Mouse (Mus musculus) embryonic fibroblast, embryonic 13.5 days (primary cell): ENCODE data around the gene Adam22.

Source experiments
- CTCF ChIP-seq: IDR thresholded peaks from 2 replicates; pipeline ENCODE4 v1.5.1; 2011; ENCODE audit warnings: mild to moderate bottlenecking, control low read depth, low read length, moderate library complexity, borderline replicate concordance; ENCODE audit not compliant: insufficient read depth
- POLR2A ChIP-seq: IDR thresholded peaks from 2 replicates; pipeline ENCODE4 v1.6.1; 2011; ENCODE audit warnings: low read depth, mild to moderate bottlenecking, control low read depth, low read length, moderate library complexity

DNA sequence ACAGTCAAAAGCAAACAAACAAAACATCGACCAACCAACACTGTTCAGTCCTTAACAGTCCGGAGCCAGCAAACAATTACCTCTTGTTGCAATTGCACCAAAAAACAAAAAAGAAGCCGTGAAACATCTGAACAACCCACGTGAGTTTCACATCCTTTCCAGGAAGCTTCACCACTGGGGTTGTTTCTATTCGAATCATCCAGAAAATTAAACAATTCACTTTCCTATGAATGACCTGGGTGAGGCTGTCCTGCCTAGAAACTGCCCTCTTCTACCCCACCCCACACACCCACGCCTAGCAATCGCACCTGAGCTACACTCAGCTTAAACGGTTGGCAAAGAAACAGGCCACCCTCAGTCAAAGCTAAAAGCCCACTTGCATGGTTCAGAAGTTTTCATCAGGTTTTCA is 312.2 kb downstream of the Adam22 start:
- TF ChIP-seq CTCF = no peak
- TF ChIP-seq POLR2A = no peak
